Mouse (Mus musculus) cerebellum, adult 2 months (tissue): ENCODE measurements around the gene Prr14l.

Source experiments
- CTCF ChIP-seq: fragments of 200-500 bp; IDR thresholded peaks from 2 replicates; pipeline ENCODE4 v1.5.1; 2011; ENCODE audit warnings: low read depth, mild to moderate bottlenecking, control low read depth, low read length, moderate library complexity, borderline replicate concordance; ENCODE audit not compliant: insufficient read depth
- POLR2A ChIP-seq: fragments of 200-500 bp; IDR thresholded peaks from 2 replicates; pipeline ENCODE4 v1.6.1; 2011; ENCODE audit warnings: low read length, control low read depth, borderline replicate concordance; ENCODE audit not compliant: insufficient read depth

GRCm38 (mm10) chr5:32740138-32740537, 113.9 kb downstream of the Prr14l start:
- TF ChIP-seq CTCF (no peak), POLR2A (no peak)
